Mouse (Mus musculus) cerebellum, postnatal 4 days (tissue): ENCODE results near the gene Rhox10.
"Not testable (repeated sequence)": the region's sequence is repeated elsewhere in the genome, so short reads cannot be mapped to it uniquely, and the experiment has no call there.

Experiments used
- DNase-seq, 2 experiments: peaks; one replicate each; pipeline ENCODE4 v3.0.0; 2022; ENCODE audit warnings: low spot score in 2 of 2, mixed read lengths in 1 of 2

Gene Rhox10

DNA sequence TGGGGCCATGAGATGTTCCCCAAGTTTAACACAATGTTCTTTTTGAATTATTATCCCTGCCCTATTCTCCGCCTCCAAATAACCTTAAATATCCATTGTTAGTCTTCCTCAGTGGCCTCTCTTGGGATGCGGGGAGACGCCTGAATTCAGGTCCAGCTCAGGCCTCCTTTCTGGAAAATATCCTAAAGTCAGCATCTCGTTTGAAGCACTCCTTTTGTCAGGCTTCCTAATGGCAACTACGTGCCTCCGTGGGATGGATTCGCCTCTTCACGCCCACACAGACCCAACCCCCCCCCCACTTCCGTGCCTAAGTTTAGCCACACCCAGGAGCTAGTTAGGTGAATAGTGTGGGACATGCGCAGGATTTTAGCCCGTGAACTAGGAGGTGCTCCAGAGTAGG lies at the start of gene Rhox10:
TSS of gene Rhox10 (plus strand) at position 301 of the 400 bp plus-strand sequence.
- DNase-seq: no peak

GRCm38 (mm10) chrX:38018597-38018996 lies 47.7 kb upstream of the Rhox10 start, which contains the start of gene Btg1-ps1:
TSS of gene Btg1-ps1 (minus strand) at chrX:38018815.
- not testable (repeated sequence) for DNase-seq

DNA sequence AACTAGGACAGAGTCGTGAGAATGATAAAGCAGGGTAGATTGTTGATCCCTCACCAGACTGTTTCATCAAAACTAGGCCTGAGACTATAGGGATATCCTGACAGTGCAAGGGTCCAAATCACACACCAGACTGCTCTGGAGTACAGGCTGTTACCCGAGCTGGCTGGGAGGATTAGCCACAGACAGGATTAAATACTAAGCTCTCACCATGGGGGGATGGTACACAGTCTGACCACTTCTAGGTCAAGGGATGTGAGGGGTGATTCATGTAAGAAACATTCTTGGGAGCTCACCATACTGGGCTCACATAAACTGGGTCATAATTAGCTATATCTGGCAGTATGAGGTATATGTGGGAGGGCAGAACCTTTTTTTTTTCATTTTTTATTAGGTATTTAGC lies 32.4 kb upstream of the Rhox10 start:
- DNase-seq: no peak

DNA sequence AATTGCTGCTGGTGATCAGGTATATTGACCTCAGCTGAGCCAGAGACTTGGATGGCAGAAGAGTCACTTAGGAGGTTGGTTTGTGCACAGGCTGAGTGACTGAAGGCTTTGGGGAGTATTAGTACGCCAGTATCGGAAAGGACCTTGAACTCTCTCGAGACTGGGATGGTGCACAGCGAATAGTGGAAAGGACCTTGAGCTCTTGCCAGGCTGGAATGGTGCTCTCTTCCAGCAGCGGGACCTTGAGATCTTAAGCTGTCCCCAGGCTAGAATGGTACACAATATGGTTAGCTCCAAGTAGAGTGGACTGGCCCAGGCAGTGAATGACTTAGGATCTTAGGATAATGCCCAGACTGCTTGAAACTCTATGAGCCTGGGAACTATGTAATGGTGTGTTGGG lies 26.6 kb upstream of the Rhox10 start:
- DNase-seq: no peak

- DNase-seq: not testable (repeated sequence)
These were observed 23.3 kb upstream of the Rhox10 start, which contains the start of gene Btg1-ps2 for GRCm38 (mm10) chrX:38043014-38043413. TSS of gene Btg1-ps2 (minus strand) at chrX:38043114.

GRCm38 (mm10) chrX:38061544-38061943 lies 4.7 kb upstream of the Rhox10 start:
- no peak for DNase-seq

DNA sequence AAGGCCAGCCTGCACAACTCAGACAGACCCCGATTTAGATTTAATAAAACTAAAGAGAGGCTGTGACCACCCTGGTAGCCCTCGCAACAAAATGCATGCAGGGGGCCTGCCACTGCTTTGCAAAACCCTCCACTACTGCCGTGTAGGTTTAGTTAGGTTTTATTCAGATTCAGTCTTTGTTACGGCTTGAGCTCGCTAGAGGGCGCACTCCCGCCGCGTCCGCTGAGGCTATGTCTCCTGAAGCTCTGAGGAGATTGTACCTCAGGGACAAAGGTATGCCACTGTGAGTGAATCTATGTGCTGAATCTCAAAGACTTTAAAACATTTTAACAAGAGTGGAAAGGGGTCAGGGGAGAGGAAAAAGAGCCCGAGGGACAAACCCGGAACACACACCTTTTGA lies 18.0 kb downstream of the Rhox10 start:
- peak; percentile 21 to 53 for DNase-seq

GRCm38 (mm10) chrX:38085041-38085440 lies 18.8 kb downstream of the Rhox10 start, which contains the start of gene Rhox11:
TSS of gene Rhox11 (minus strand) at chrX:38085141.
- no peak for DNase-seq

GRCm38 (mm10) chrX:38110807-38111206 lies 44.5 kb downstream of the Rhox10 start, which contains the start of gene Rhox12:
TSS of gene Rhox12 (minus strand) at chrX:38110907.
- DNase-seq: no peak

DNA sequence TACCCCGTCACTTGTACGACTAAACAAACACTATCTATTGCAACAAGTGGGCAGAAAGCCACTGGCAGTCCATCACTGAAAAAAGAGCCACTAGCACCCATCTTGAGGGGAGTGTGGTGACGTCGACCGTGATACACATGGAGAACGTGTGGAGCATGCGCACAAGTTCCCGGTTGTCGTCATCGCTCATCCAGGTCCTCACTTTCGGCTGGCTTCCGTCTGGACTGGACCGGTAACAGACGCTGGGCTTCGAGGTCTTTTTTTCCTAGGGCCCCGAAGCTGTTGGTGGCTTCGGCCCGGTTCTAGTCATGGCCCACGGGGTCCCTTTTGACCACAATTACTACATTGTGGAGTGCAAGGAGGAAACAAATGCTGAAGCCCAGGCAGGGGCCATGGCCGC lies 54.7 kb downstream of the Rhox10 start, which contains the start of gene Rhox13:
TSS of gene Rhox13 (plus strand) at position 238 of the 400 bp plus-strand sequence.
- no peak for DNase-seq
